Mouse (Mus musculus): Measurements from ENCODE around the gene Apof.

The Apof gene

DNA sequence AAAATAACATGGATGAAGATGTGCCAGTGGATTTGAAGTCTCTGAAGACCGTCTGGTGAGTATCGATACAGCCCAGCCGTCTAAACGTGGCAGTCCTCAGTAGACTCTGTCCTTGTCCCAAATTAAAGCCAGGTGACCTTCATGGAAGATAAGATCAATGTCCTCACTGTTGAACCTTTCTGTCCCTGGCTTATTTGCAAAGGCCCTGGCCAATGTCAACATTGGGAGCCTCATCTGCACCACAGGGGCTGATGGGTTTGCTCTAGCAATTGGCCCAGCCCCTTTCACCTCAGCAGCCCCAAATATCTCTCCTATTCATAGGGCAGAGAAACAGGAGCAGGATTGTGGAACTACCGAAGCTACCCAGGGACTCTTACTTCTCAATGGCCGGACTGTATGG is at the start of gene Apof:
Gene Apof (plus strand): TSS at position 301 of the 400 bp plus-strand sequence.
- no peak for DNase-seq

- DNase-seq = no peak
These were observed 46.8 kb upstream of the Apof start for GRCm38 (mm10) chr10:128221533-128222286.

GRCm38 (mm10) chr10:128225064-128225463 is 43.4 kb upstream of the Apof start:
- DNase-seq = no peak

- DNase-seq = no peak
These were observed 42.9 kb upstream of the Apof start, which contains the start of gene Mip for GRCm38 (mm10) chr10:128225538-128225937. Mip (plus strand) TSS chr10:128225838.

GRCm38 (mm10) chr10:128227592-128227991 is 40.9 kb upstream of the Apof start:
- DNase-seq = no peak

DNA sequence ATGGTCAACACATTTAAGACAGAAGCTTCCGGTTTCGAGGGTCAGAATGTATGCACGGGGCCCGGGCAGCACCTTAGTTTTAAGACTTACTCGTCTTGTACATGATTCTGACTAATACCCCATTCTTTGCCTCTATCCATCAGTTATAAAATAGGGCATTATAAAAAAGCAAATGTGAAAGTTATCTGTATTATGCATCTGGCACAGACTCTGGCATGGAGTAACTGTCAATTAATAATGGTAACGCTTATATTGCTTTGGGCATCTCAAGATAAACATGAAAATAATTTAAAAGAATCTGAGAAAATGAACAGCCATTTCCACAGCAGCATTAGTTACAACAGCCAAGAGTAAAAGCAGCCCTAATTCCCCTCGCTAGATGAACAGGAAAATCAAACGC is 40.5 kb upstream of the Apof start:
- no peak for DNase-seq

GRCm38 (mm10) chr10:128230582-128230981 is 37.9 kb upstream of the Apof start:
- DNase-seq = no peak

GRCm38 (mm10) chr10:128231146-128231545 is 37.3 kb upstream of the Apof start:
- DNase-seq = no peak

DNA sequence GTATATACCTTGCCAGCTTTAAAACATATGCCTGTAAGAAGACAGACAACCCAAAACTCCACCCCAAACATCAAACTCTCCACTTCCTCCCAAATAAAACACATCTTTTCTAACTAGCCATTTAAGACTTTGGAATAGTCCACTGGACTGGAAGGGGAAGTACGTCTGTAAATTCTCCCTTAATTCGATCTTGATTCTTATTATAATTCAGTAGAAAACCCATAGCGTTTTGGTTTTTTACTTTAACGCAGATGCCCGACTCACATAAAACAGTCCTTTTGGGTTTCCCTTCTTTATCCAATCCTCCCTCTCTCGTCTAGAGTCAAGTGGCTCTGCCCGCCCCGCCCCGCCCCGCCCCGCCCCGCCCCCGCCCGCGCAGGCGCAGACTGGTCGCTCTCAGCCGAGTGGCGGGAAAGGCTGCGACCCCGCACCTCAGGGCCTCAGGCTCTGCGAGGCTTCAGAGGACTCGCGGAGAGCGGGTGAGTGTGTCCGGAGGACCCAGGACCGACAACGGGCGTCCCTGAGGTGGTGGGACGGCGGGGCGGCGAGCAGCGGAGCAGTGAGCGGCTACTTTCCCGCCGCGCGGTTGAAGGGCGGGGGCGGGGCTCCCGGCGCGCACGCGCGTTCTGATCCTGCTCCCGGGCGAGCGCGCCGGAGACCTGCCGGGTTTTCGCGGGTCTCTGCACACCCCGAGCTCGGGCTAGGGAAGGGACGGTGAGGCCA is 36.6 kb upstream of the Apof start, which contains the start of gene Timeless:
Gene Timeless (plus strand): TSS at position 369 of the 723 bp plus-strand sequence.
- peak; percentile 74 to 86 for DNase-seq

DNA sequence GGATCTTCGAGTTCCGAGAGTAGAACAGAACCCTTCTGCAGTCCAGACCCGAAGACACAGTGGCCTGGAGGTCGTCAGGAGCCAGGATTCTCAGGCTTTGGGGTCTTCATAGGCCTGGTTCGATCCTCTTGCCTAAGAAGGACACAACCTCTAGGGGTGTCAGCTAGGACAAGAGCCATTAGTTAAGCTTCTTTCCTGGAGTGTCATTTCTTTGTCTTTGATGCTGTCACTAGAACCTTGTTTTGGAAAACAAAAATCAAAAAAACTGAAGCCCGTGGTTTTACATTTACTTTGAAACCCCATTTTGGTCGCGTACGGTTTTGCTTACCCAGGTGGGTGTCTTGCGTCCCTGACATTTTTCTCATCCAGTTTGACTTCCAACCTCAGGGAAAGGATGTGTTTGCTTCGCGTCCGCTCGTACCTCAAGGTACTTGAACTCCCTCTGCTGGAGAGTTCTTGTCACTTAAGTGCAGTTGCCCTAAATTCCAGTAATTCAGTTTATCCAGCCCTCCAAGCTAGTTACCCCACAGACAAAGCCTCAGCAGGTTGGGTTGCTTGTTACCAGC is 36.0 kb upstream of the Apof start:
- DNase-seq = peak; percentile 62 to 72

- DNase-seq = no peak
These were observed 32.1 kb upstream of the Apof start for GRCm38 (mm10) chr10:128236321-128236720.

- peak; percentile 9 to 15 for DNase-seq
These were observed 30.5 kb upstream of the Apof start for GRCm38 (mm10) chr10:128237807-128238480.

GRCm38 (mm10) chr10:128239140-128239539 is 29.3 kb upstream of the Apof start:
- no peak for DNase-seq

- DNase-seq = no peak
These were observed 28.3 kb upstream of the Apof start for GRCm38 (mm10) chr10:128240131-128240530.

DNA sequence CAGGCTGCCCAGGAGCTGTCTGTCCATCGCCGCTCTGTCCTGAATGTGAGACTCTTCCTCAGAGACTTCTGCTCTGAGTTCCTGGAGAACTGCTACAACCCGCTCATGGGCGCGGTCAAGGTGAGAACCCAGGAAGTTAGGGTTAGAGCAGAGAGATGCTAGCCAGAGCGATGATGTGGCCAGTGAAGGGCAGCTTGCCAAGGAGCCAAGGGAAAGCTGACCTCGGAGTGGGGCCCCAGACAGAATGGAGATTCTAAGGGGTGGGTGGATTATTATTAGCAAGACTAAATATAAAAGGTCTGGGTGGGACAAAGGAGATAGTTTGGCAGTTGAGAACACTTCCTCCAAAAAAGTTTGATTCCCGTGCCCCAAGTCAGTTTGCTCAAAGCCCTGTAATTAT is 25.2 kb upstream of the Apof start:
- DNase-seq = no peak

DNA sequence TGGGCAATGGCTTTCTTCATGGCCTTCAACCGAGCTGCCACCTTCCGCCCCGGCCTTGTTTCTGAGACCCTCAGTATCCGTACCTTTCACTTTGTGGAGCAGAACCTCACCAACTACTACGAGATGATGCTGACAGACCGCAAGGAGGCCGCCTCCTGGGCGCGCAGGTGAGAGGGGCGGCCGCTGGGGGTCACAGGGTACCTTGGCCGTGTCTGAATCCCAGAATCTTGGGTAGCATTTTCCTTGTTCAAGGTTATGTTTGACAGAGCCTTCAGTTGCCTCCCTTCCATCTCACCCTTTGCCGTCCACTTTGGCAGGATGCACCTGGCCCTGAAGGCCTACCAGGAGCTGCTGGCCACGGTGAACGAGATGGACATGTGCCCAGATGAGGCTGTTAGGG is 24.4 kb upstream of the Apof start:
- no peak for DNase-seq

- DNase-seq = peak; percentile 46 to 53
These were observed 21.3 kb upstream of the Apof start for GRCm38 (mm10) chr10:128247020-128247732.

GRCm38 (mm10) chr10:128250565-128250964 is 17.9 kb upstream of the Apof start:
- no peak for DNase-seq

DNA sequence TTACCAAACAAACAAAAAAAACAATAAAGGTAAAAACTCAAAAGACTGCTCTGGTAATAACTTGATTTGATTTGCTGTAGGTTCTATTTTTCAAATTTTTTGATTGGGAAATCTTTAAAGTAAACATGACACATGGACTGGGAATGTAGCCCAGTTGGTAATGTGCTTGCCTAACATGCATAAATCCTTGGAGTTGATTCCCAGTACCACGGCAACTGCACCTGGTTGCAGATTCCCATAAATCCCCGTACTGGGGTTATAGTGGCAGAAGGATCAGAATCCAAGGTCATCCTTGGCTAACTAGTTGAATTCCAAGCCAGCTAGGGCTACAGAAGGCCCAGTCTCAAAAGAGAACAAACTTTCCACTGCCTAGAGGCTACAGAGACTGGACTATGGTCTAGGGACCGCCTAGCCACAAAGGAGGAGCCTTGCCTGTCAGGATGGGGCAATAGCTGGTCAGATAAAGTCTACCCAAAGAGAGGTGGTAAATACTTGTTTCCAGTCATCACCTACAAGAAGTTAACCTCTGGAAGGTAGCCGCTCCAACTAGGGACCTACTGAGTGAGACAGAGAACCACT is 14.7 kb upstream of the Apof start, which contains the start of gene Apon:
Gene Apon (plus strand): TSS at position 420 of the 579 bp plus-strand sequence.
- DNase-seq = no peak

- no peak for DNase-seq
These were observed 12.5 kb upstream of the Apof start for GRCm38 (mm10) chr10:128255925-128256324.

DNA sequence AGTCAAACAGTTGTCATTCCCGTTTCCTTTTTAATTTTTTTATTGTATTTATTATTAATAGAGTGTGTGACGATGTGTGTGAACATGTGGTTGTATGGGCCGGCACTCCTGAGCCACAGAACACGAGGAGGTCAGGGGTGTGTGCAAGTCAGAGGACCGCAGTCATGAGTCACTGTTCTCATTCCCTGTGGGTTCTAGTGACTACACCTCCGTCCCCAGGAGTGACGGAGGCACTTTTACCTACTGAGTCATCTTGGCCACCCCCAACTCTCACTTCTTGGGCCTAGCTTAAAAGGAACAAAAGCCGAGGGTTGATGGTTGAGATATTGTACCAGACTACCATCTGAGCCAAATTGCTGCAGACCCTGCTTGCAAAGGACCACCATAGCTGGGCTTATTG is 12.1 kb upstream of the Apof start:
- no peak for DNase-seq

- no peak for DNase-seq
These were observed 9.5 kb upstream of the Apof start for GRCm38 (mm10) chr10:128258953-128259352.
